ENCODE assay signal across 12 mouse cellular contexts in genomic region chr15:63989007-63989406, GRCm38 (mm10).
DNase-seq lines count a peak whose midpoint lies in the region; ATAC-seq and TF ChIP-seq lines count a peak whose summit lies in the region.
"Had no signal": no experiment of that assay in that cellular context is flagged by ENCODE, and none has a peak within 500 bp of the region (broad histone marks: within the 10 kb centered on the region; RNA-seq: fewer than 3 reads in every experiment).

No protein-coding gene starts in this region.

- no peak overlapping the region for H3K27ac ChIP-seq in kidney, adult 2 months (ENCODE audit: insufficient read depth, low read depth, low read length)
- H3K27ac ChIP-seq in kidney, embryonic 14.5 days (ENCODE audit: low read depth, low read length): no peak overlapping the region
- H3K27ac ChIP-seq in midbrain, embryonic 14.5 days (replicated peaks; ENCODE audit: low read depth, low read length): no peak overlapping the region
- H3K27ac ChIP-seq in midbrain, embryonic 13.5 days: no peak overlapping the region
- H3K27ac ChIP-seq: liver, embryonic 14.5 days had no signal

- no peak for TF ChIP-seq POLR2A in kidney, adult 2 months (IDR thresholded peaks at IDR 0.05; ENCODE audit: low read depth, low read length)
- TF ChIP-seq POLR2A in myocyte (IDR thresholded peaks at IDR 0.05; ENCODE audit: insufficient read length, low read depth): no peak

- 48% methylated on average over 3 of the region's 3 CpGs for WGBS in kidney, adult 2 months
- WGBS in kidney, embryonic 14.5 days: 71% methylated on average over 3 of the region's 3 CpGs
- 53% methylated on average over 3 of the region's 3 CpGs for WGBS in midbrain, embryonic 14.5 days
- WGBS in midbrain, embryonic 13.5 days: 64% methylated on average over 3 of the region's 3 CpGs

- no peak overlapping the region for H3K9ac ChIP-seq in kidney, embryonic 14.5 days (ENCODE audit: low read depth, low read length)
- no peak overlapping the region for H3K9ac ChIP-seq in midbrain, embryonic 14.5 days (replicated peaks; ENCODE audit: low read length)
- no peak overlapping the region for H3K9ac ChIP-seq in midbrain, embryonic 13.5 days (replicated peaks)
- H3K9ac ChIP-seq: liver, embryonic 14.5 days had no signal

- H3K79me2 ChIP-seq in myocyte (ENCODE audit: control insufficient read depth, insufficient read depth): peaks cover 100% of the 10 kb centered on the region

- no peak overlapping the region for H3K4me2 ChIP-seq in kidney, embryonic 14.5 days (replicated peaks; ENCODE audit: low read depth, low read length)
- no peak overlapping the region for H3K4me2 ChIP-seq in midbrain, embryonic 14.5 days (ENCODE audit: low read length)
- no peak overlapping the region for H3K4me2 ChIP-seq in midbrain, embryonic 13.5 days (replicated peaks)
- no peak overlapping the region for H3K4me2 ChIP-seq in myocyte (ENCODE audit: low read depth)

- H3K4me3 ChIP-seq in kidney, adult 2 months (ENCODE audit: insufficient read depth, low read depth, low read length): no peak overlapping the region
- H3K4me3 ChIP-seq in kidney, embryonic 14.5 days (ENCODE audit: low read length): no peak overlapping the region
- no peak overlapping the region for H3K4me3 ChIP-seq in midbrain, embryonic 14.5 days (replicated peaks; ENCODE audit: low read depth, low read length)
- H3K4me3 ChIP-seq in midbrain, embryonic 13.5 days (replicated peaks): no peak overlapping the region
- no peak overlapping the region for H3K4me3 ChIP-seq in myocyte

- no peaks in the 10 kb centered on the region for H3K27me3 ChIP-seq in kidney, adult 2 months (replicated peaks; ENCODE audit: control insufficient read depth, insufficient read depth, low read length)
- H3K27me3 ChIP-seq in kidney, embryonic 14.5 days (ENCODE audit: control insufficient read depth, insufficient read depth, low read length): no peaks in the 10 kb centered on the region
- H3K27me3 ChIP-seq in midbrain, embryonic 14.5 days (ENCODE audit: control insufficient read depth, insufficient read depth, low read length): no peaks in the 10 kb centered on the region
- no peaks in the 10 kb centered on the region for H3K27me3 ChIP-seq in midbrain, embryonic 13.5 days
- no peaks in the 10 kb centered on the region for H3K27me3 ChIP-seq in myocyte (ENCODE audit: control insufficient read depth, insufficient read depth, insufficient read length)

- H3K9me3 ChIP-seq in kidney, embryonic 14.5 days (ENCODE audit: control insufficient read depth, low read length): no peaks in the 10 kb centered on the region
- no peaks in the 10 kb centered on the region for H3K9me3 ChIP-seq in midbrain, embryonic 14.5 days (ENCODE audit: control insufficient read depth, low read length)
- H3K9me3 ChIP-seq in midbrain, embryonic 13.5 days: no peaks in the 10 kb centered on the region

- no peaks in the 10 kb centered on the region for H3K36me3 ChIP-seq in kidney, adult 2 months (ENCODE audit: control insufficient read depth, insufficient read depth, low read length)
- no peaks in the 10 kb centered on the region for H3K36me3 ChIP-seq in kidney, embryonic 14.5 days (ENCODE audit: control insufficient read depth, insufficient read depth, low read length)
- H3K36me3 ChIP-seq in midbrain, embryonic 14.5 days (ENCODE audit: control insufficient read depth, insufficient read depth, low read length): no peaks in the 10 kb centered on the region
- no peaks in the 10 kb centered on the region for H3K36me3 ChIP-seq in midbrain, embryonic 13.5 days
- no peaks in the 10 kb centered on the region for H3K36me3 ChIP-seq in myocyte (ENCODE audit: control insufficient read depth, insufficient read depth)

- H3ac ChIP-seq in myocyte (ENCODE audit: control insufficient read depth, insufficient read length): no peak overlapping the region

- TF ChIP-seq CTCF in kidney, adult 2 months (conservative IDR thresholded peaks at IDR 0.05; ENCODE audit: insufficient read depth, insufficient read length, low read depth, low read length): no peak

- no peak for ATAC-seq in kidney, embryonic 14.5 days (ENCODE audit: low FRiP score, low TSS enrichment)
- no peak for ATAC-seq in midbrain, embryonic 14.5 days (ENCODE audit: low FRiP score, low TSS enrichment)
- no peak for ATAC-seq in midbrain, embryonic 13.5 days

- 0 out of 2 replicates have a peak, but pooled peaks cover 3% of the 10 kb centered on the region for H3K4me1 ChIP-seq in kidney, adult 2 months (ENCODE audit: control insufficient read depth, insufficient read depth, low read length)
- no peaks in the 10 kb centered on the region for H3K4me1 ChIP-seq in kidney, embryonic 14.5 days (ENCODE audit: control insufficient read depth, insufficient read depth, low read length)
- H3K4me1 ChIP-seq in midbrain, embryonic 14.5 days (ENCODE audit: control insufficient read depth, insufficient read depth, low read length): no peaks in the 10 kb centered on the region
- H3K4me1 ChIP-seq in midbrain, embryonic 13.5 days (replicated peaks): peaks cover 6% of the 10 kb centered on the region; the same call in 1 of the 2 replicates

- DNase-seq in embryo, embryonic 10.5 days (ENCODE audit: low spot score): peak; percentile 12
- no peak for DNase-seq in embryo, embryonic 9.5 days (ENCODE audit: extremely low spot score)
- DNase-seq in kidney, adult 2 months: peak; percentile 33
- DNase-seq in midbrain, embryonic 14.5 days: peak; percentile 49
- DNase-seq in layer of hippocampus, adult 9-10 months (ENCODE audit: low spot score): no peak
- DNase-seq: cerebellum, adult 2 months; spleen, adult 18-20 months; thymus, adult 18-20 months had no signal

TF ChIP-seq in myocyte, 11 proteins besides CTCF, POLR2A, EP300 and RAD21:
- TF ChIP-seq MYOD1 (IDR thresholded peaks at IDR 0.05; ENCODE audit: control insufficient read depth in 1 of 3, insufficient read length in 2 of 3, low read depth in 2 of 3) (no peak), USF1 (IDR thresholded peaks at IDR 0.05; ENCODE audit: low read depth) (peak; percentile 60), POLR2AphosphoS2 (IDR thresholded peaks at IDR 0.05; ENCODE audit: insufficient read length, low read depth) (no peak), TCF12 (IDR thresholded peaks at IDR 0.05; ENCODE audit: insufficient read depth, poor library complexity, severe bottlenecking) (no peak), E2F4 (IDR thresholded peaks at IDR 0.05; ENCODE audit: insufficient read depth) (no peak), CEBPB (IDR thresholded peaks at IDR 0.05; ENCODE audit: insufficient read depth, poor library complexity, severe bottlenecking) (no peak), SRF (IDR thresholded peaks at IDR 0.05; ENCODE audit: control insufficient read depth, insufficient read length, low read depth) (no peak)

Comparison
In these comparisons a context has a peak if more than half of its experiments do, and no peak if none do; other contexts are left out.
1. DNase-seq: peak in embryo, embryonic 10.5 days (single experiment), kidney, adult 2 months (single experiment) and midbrain, embryonic 14.5 days (single experiment); none in embryo, embryonic 9.5 days (single experiment) and layer of hippocampus, adult 9-10 months (single experiment).